Mouse (Mus musculus) lung, adult 2 months (tissue): Measurements from ENCODE around the gene Slc10a1.

Experiments used
- CTCF ChIP-seq: fragments of 200-500 bp; IDR thresholded peaks from 2 replicates; pipeline ENCODE4 v1.5.1; 2011; ENCODE audit warnings: mild to moderate bottlenecking, low read length, control low read depth; ENCODE audit not compliant: insufficient read depth
- POLR2A ChIP-seq: fragments of 200-500 bp; IDR thresholded peaks from 2 replicates; pipeline ENCODE4 v1.6.1; 2011; ENCODE audit warnings: low read depth, mild to moderate bottlenecking, control low read depth, low read length, borderline replicate concordance; ENCODE audit errors: extremely low read depth

DNA sequence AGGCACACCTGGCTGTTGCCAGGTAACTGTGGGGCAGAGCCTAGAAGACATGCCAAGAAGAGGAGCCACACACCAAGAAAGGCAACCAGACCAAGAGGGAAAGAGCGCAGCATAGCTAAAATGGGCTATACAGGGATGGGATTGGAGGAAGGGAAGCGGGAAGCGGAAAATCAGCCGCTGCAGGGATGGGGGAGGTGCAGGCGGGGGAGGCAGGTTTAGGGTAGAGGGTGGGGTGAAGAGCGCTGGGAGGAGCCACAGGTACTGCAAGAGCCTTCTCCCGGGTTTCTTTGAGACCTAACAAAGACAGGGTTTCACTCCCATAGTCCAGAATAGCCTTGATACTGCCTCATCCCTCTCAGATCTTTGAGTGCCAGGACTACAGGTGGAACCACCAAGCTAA lies 45.6 kb downstream of the Slc10a1 start:
- TF ChIP-seq CTCF (no peak), POLR2A (no peak)
